Mouse (Mus musculus): Measurements from ENCODE around the gene Zfp82. TPM values are rescaled to one million over a fixed set of nuclear protein-coding genes. Genes with fewer than 3 reads are reported as not detected.

Gene Zfp82
- total and polyA plus RNA-seq, 2 experiments from 2014 or later: 6.4 TPM

- TF ChIP-seq CTCF (IDR thresholded peaks at IDR 0.05): no peak
Observed at GRCm38 (mm10) chr7:30009321-30010085, 63.2 kb downstream of the Zfp82 start.

DNA sequence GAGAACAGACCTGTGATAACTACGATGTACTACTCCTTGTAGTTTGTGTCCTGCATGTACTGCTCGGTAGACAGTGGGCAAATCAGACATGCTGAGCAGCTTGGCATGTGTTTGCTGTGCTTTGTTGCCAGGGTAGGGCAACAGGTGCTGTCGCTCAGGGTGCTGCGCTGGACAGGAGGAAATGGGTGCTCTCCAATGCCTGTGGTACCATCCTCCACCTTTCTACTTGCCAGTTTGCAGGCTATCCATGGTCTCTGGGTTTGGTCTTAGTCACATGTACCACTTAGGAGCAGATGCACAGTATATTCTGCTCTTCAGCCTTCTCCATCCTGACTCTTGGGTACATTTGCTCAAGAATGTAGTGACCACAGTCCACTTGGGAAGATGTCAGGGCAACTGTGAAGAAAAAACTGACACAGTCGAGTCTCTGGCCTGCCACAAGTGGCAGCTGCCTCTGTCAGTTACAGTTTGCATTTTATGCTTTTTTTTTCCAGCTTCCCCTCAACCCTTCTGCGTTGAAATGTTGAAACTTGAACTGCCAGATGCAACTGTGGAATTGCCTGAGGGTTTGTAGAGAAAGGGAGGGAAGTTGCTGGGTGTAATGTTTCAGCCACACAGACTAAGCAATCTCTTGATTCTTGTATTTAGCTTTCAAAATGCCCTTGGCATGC lies 64.5 kb downstream of the Zfp82 start:
- 83% methylated on average over 6 of the region's 6 CpGs for WGBS
- TF ChIP-seq CTCF (IDR thresholded peaks at IDR 0.05): no peak
- Histone ChIP-seq H3K9me3 (ENCODE audit: low read length) (no peaks in the 10 kb centered on the region), H3K27ac (ENCODE audit: low read depth, low read length) (no peak overlapping the region), H3K27me3 (ENCODE audit: insufficient read depth, low read length) (no peaks in the 10 kb centered on the region), H3K4me1 (ENCODE audit: insufficient read depth, low read length) (no peaks in the 10 kb centered on the region), H3K4me3 (ENCODE audit: low read depth, low read length) (no peak overlapping the region), H3K4me2 (ENCODE audit: low read depth, low read length, poor library complexity, severe bottlenecking) (no peak overlapping the region), H3K9ac (replicated peaks; ENCODE audit: low read length, poor library complexity, severe bottlenecking) (no peak overlapping the region), H3K36me3 (ENCODE audit: insufficient read depth, low read length) (peaks cover 3% of the 10 kb centered on the region; the same call in 1 of the 2 replicates)
- ATAC-seq (ENCODE audit: low FRiP score) (no peak), DNase-seq (ENCODE audit: low spot score) (no peak)

More at GRCm38 (mm10) chr7:30009321-30010085, 63.2 kb downstream of the Zfp82 start:
- no peaks in the 10 kb centered on the region for H3K4me1 ChIP-seq (ENCODE audit: insufficient read depth, low read length)
- ATAC-seq (ENCODE audit: low FRiP score) (no peak), DNase-seq (ENCODE audit: low spot score) (peak; percentile 79)
- no peaks in the 10 kb centered on the region for H3K27me3 ChIP-seq (ENCODE audit: insufficient read depth, low read length)
- no peak overlapping the region for H3K4me3 ChIP-seq (ENCODE audit: low read depth, low read length)
- no peak overlapping the region for H3K27ac ChIP-seq (ENCODE audit: low read depth, low read length)
- H3K9me3 ChIP-seq (ENCODE audit: low read length): no peaks in the 10 kb centered on the region
- 55% methylated on average over 21 of the region's 21 CpGs for WGBS
- H3K9ac ChIP-seq (replicated peaks; ENCODE audit: low read length, poor library complexity, severe bottlenecking): no peak overlapping the region
- peaks cover 7% of the 10 kb centered on the region; the same call in 1 of the 2 replicates for H3K36me3 ChIP-seq (ENCODE audit: insufficient read depth, low read length)
- no peak overlapping the region for H3K4me2 ChIP-seq (ENCODE audit: low read depth, low read length, poor library complexity, severe bottlenecking)

DNA sequence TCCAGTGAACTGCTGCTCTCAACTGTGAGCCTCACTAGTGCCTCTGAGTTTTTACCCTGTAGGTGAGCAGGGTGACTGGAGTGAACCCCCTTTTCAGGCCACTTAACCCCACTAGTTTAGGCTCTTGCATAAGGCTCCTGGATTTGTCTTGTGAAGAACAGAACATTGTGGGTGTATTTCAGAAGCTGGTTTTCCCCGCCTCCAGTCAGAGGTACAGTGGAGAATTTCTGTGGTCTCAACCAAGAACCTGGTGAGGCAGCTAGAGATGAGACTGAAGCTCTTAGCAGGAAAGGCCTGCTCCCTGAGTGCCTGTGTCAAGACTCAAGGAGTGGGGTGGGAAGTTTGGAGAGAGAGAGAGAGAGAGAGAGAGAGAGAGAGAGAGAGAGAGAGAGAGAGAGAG lies 65.1 kb downstream of the Zfp82 start:
- H3K9me3 ChIP-seq (ENCODE audit: low read length): no peaks in the 10 kb centered on the region
- ATAC-seq (ENCODE audit: low FRiP score) (no peak), DNase-seq (ENCODE audit: low spot score) (no peak)
- H3K9ac ChIP-seq (replicated peaks; ENCODE audit: low read length, poor library complexity, severe bottlenecking): no peak overlapping the region
- no peak for TF ChIP-seq CTCF (IDR thresholded peaks at IDR 0.05)
- no peaks in the 10 kb centered on the region for H3K27me3 ChIP-seq (ENCODE audit: insufficient read depth, low read length)
- no peaks in the 10 kb centered on the region for H3K4me1 ChIP-seq (ENCODE audit: insufficient read depth, low read length)
- peaks cover 3% of the 10 kb centered on the region; the same call in 1 of the 2 replicates for H3K36me3 ChIP-seq (ENCODE audit: insufficient read depth, low read length)
- no peak overlapping the region for H3K27ac ChIP-seq (ENCODE audit: low read depth, low read length)
- WGBS: 91% methylated on average over 1 of the region's 1 CpGs
- H3K4me2 ChIP-seq (ENCODE audit: low read depth, low read length, poor library complexity, severe bottlenecking): no peak overlapping the region
- no peak overlapping the region for H3K4me3 ChIP-seq (ENCODE audit: low read depth, low read length)

Small RNAs within 50 kb of the gene (microRNA-seq; reads per million reads assigned to microRNA genes)
- not detected for gene Gm23368 (ENCODE audit: borderline number of aligned reads)

Other genes starting within 250 kb of the Zfp82 start
- 11.7 and 12.3 TPM in 2 replicates for gene Zfp940, start 219.2 kb downstream of the Zfp82 start, total RNA-seq (2014; rRNA removed)
- gene Zfp940, start 219.2 kb downstream of the Zfp82 start, polyA plus RNA-seq (2015; fragmentation: Nextera tagmentation; extraction: Ambion mirVana): 12.7 and 13.1 TPM in 2 replicates
- 20.4 and 24.5 TPM in 2 replicates for gene Zfp420, start 212.9 kb downstream of the Zfp82 start, total RNA-seq (2014; rRNA removed)
- gene Zfp420, start 212.9 kb downstream of the Zfp82 start, polyA plus RNA-seq (2015; fragmentation: Nextera tagmentation; extraction: Ambion mirVana): 14.7 and 16.2 TPM in 2 replicates
- gene Zfp27, start 166.3 kb downstream of the Zfp82 start, total RNA-seq (2014; rRNA removed): 15.7 and 18.0 TPM in 2 replicates
- gene Zfp27, start 166.3 kb downstream of the Zfp82 start, polyA plus RNA-seq (2015; fragmentation: Nextera tagmentation; extraction: Ambion mirVana): 7.9 and 8.5 TPM in 2 replicates
- 6.6 and 7.9 TPM in 2 replicates for gene Zfp383, start 164.7 kb downstream of the Zfp82 start, total RNA-seq (2014; rRNA removed)
- gene Zfp383, start 164.7 kb downstream of the Zfp82 start, polyA plus RNA-seq (2015; fragmentation: Nextera tagmentation; extraction: Ambion mirVana): 5.4 and 5.8 TPM in 2 replicates
- gene Zfp74, start 118.8 kb downstream of the Zfp82 start, total RNA-seq (2014; rRNA removed): 12.8 and 13.3 TPM in 2 replicates
- gene Zfp74, start 118.8 kb downstream of the Zfp82 start, polyA plus RNA-seq (2015; fragmentation: Nextera tagmentation; extraction: Ambion mirVana): 15.9 and 17.1 TPM in 2 replicates
- 8.2 and 12.6 TPM in 2 replicates for gene Zfp568, start 88.9 kb downstream of the Zfp82 start, total RNA-seq (2014; rRNA removed)
- 2.0 and 2.5 TPM in 2 replicates for gene Zfp568, start 88.9 kb downstream of the Zfp82 start, polyA plus RNA-seq (2015; fragmentation: Nextera tagmentation; extraction: Ambion mirVana)
- 13.0 and 16.5 TPM in 2 replicates for gene Zfp14, start 21.5 kb downstream of the Zfp82 start, total RNA-seq (2014; rRNA removed)
- 5.8 and 8.7 TPM in 2 replicates for gene Zfp14, start 21.5 kb downstream of the Zfp82 start, polyA plus RNA-seq (2015; fragmentation: Nextera tagmentation; extraction: Ambion mirVana)
- gene Gm26920, start 17.5 kb upstream of the Zfp82 start, total RNA-seq (2014; rRNA removed): not detected in 2 replicates
- 0.63 and 1.3 TPM in 2 replicates for gene Gm26920, start 17.5 kb upstream of the Zfp82 start, polyA plus RNA-seq (2015; fragmentation: Nextera tagmentation; extraction: Ambion mirVana)
- gene Zfp566, start 17.6 kb upstream of the Zfp82 start, total RNA-seq (2014; rRNA removed): 0.93 and 3.8 TPM in 2 replicates
- 16.2 and 18.0 TPM in 2 replicates for gene Zfp566, start 17.6 kb upstream of the Zfp82 start, polyA plus RNA-seq (2015; fragmentation: Nextera tagmentation; extraction: Ambion mirVana)
- 39.4 and 47.4 TPM in 2 replicates for gene Zfp260, start 21.9 kb upstream of the Zfp82 start, total RNA-seq (2014; rRNA removed)
- gene Zfp260, start 21.9 kb upstream of the Zfp82 start, polyA plus RNA-seq (2015; fragmentation: Nextera tagmentation; extraction: Ambion mirVana): 43.6 and 44.4 TPM in 2 replicates
- gene Zfp382, start 49.0 kb upstream of the Zfp82 start, total RNA-seq (2014; rRNA removed): 23.0 and 24.7 TPM in 2 replicates
- 14.5 and 14.7 TPM in 2 replicates for gene Zfp382, start 49.0 kb upstream of the Zfp82 start, polyA plus RNA-seq (2015; fragmentation: Nextera tagmentation; extraction: Ambion mirVana)
- 49.8 and 52.1 TPM in 2 replicates for gene Zfp146, start 96.8 kb upstream of the Zfp82 start, total RNA-seq (2014; rRNA removed)
- 5.9 and 7.2 TPM in 2 replicates for gene Zfp146, start 96.8 kb upstream of the Zfp82 start, polyA plus RNA-seq (2015; fragmentation: Nextera tagmentation; extraction: Ambion mirVana)
- not detected in 2 replicates for gene Cox7a1, start 111.2 kb upstream of the Zfp82 start, total RNA-seq (2014; rRNA removed)
- 7.3 and 8.8 TPM in 2 replicates for gene Cox7a1, start 111.2 kb upstream of the Zfp82 start, polyA plus RNA-seq (2015; fragmentation: Nextera tagmentation; extraction: Ambion mirVana)
- gene Capns1, start 125.9 kb upstream of the Zfp82 start, total RNA-seq (2014; rRNA removed): 201 and 272 TPM in 2 replicates
- 58.0 and 62.4 TPM in 2 replicates for gene Capns1, start 125.9 kb upstream of the Zfp82 start, polyA plus RNA-seq (2015; fragmentation: Nextera tagmentation; extraction: Ambion mirVana)
- 93.3 and 126 TPM in 2 replicates for gene Polr2i, start 159.0 kb upstream of the Zfp82 start, total RNA-seq (2014; rRNA removed)
- 190 and 196 TPM in 2 replicates for gene Polr2i, start 159.0 kb upstream of the Zfp82 start, polyA plus RNA-seq (2015; fragmentation: Nextera tagmentation; extraction: Ambion mirVana)
- gene Tbcb, start 159.4 kb upstream of the Zfp82 start, total RNA-seq (2014; rRNA removed): 127 and 149 TPM in 2 replicates
- gene Tbcb, start 159.4 kb upstream of the Zfp82 start, polyA plus RNA-seq (2015; fragmentation: Nextera tagmentation; extraction: Ambion mirVana): 483 and 527 TPM in 2 replicates
- gene Ovol3, start 162.8 kb upstream of the Zfp82 start, total RNA-seq (2014; rRNA removed): not detected in 2 replicates
- not detected in 2 replicates for gene Ovol3, start 162.8 kb upstream of the Zfp82 start, polyA plus RNA-seq (2015; fragmentation: Nextera tagmentation; extraction: Ambion mirVana)
- 0.71 TPM in 1 of 2 replicates, not detected in the other for gene Thap8, start 207.2 kb upstream of the Zfp82 start, total RNA-seq (2014; rRNA removed)
- 0.38 and 0.57 TPM in 2 replicates for gene Thap8, start 207.2 kb upstream of the Zfp82 start, polyA plus RNA-seq (2015; fragmentation: Nextera tagmentation; extraction: Ambion mirVana)
- gene Wdr62, start 207.5 kb upstream of the Zfp82 start, total RNA-seq (2014; rRNA removed): 1.7 and 24.3 TPM in 2 replicates
- 3.3 and 4.1 TPM in 2 replicates for gene Wdr62, start 207.5 kb upstream of the Zfp82 start, polyA plus RNA-seq (2015; fragmentation: Nextera tagmentation; extraction: Ambion mirVana)
- gene Clip3, start 218.8 kb upstream of the Zfp82 start, total RNA-seq (2014; rRNA removed): 140 and 197 TPM in 2 replicates
- gene Clip3, start 218.8 kb upstream of the Zfp82 start, polyA plus RNA-seq (2015; fragmentation: Nextera tagmentation; extraction: Ambion mirVana): 144 and 155 TPM in 2 replicates
- 76.1 and 121 TPM in 2 replicates for gene Alkbh6, start 235.8 kb upstream of the Zfp82 start, total RNA-seq (2014; rRNA removed)
- 129 and 140 TPM in 2 replicates for gene Alkbh6, start 235.8 kb upstream of the Zfp82 start, polyA plus RNA-seq (2015; fragmentation: Nextera tagmentation; extraction: Ambion mirVana)
- 7.3 and 14.1 TPM in 2 replicates for gene Syne4, start 241.9 kb upstream of the Zfp82 start, total RNA-seq (2014; rRNA removed)
- 11.7 and 13.6 TPM in 2 replicates for gene Syne4, start 241.9 kb upstream of the Zfp82 start, polyA plus RNA-seq (2015; fragmentation: Nextera tagmentation; extraction: Ambion mirVana)
- gene E130208F15Rik, start 248.8 kb upstream of the Zfp82 start, total RNA-seq (2014; rRNA removed): 0.05 and 0.19 TPM in 2 replicates
- not detected in 2 replicates for gene E130208F15Rik, start 248.8 kb upstream of the Zfp82 start, polyA plus RNA-seq (2015; fragmentation: Nextera tagmentation; extraction: Ambion mirVana)

Data from midbrain, postnatal 0 days (tissue).